Mouse (Mus musculus) MEL (cell line): ENCODE data around the gene Layn.

ENCODE experiments used
- BHLHE40 ChIP-seq: IDR thresholded peaks from 2 replicates; pipeline ENCODE4 v1.6.1; 2012; ENCODE audit warnings: low read depth, mild to moderate bottlenecking, inconsistent platforms, low read length, improper control_type of control experiment, borderline replicate concordance
- CTCF ChIP-seq, 3 experiments: IDR thresholded peaks in 2 of 3; conservative IDR thresholded peaks in 1 of 3; 2 replicates each; pipeline ENCODE4 v1.5.1; 2011 to 2012; ENCODE audit warnings: low read length in 3 of 3, low read depth in 2 of 3, mild to moderate bottlenecking in 2 of 3, improper control_type of control experiment in 1 of 3, inconsistent platforms in 1 of 3, mixed read lengths in 1 of 3, moderate library complexity in 1 of 3; ENCODE audit not compliant: control insufficient read depth in 1 of 3, insufficient read depth in 1 of 3, poor library complexity in 1 of 3, severe bottlenecking in 1 of 3
- E2F4 ChIP-seq: IDR thresholded peaks from 2 replicates; pipeline ENCODE4 v1.6.1; 2011; ENCODE audit warnings: low read depth, low read length, improper control_type of control experiment, borderline replicate concordance
- EP300 ChIP-seq, 2 experiments: IDR thresholded peaks; 2 replicates each; pipeline ENCODE4 v1.6.1; 2011; ENCODE audit warnings: improper control_type of control experiment in 2 of 2, low read length in 2 of 2, low read depth in 1 of 2, mild to moderate bottlenecking in 1 of 2
- GABPA ChIP-seq: IDR thresholded peaks from 2 replicates; pipeline ENCODE4 v1.6.1; 2012; ENCODE audit warnings: low read depth, mild to moderate bottlenecking, inconsistent platforms, low read length, improper control_type of control experiment, moderate library complexity
- MAFK ChIP-seq: IDR thresholded peaks from 2 replicates; pipeline ENCODE4 v1.6.1; 2011; ENCODE audit warnings: low read depth, mild to moderate bottlenecking, low read length, improper control_type of control experiment, borderline replicate concordance
- NRF1 ChIP-seq: IDR thresholded peaks from 2 replicates; pipeline ENCODE4 v1.6.1; 2014; ENCODE audit warnings: low read depth, mild to moderate bottlenecking, inconsistent platforms, low read length, improper control_type of control experiment, moderate library complexity; ENCODE audit not compliant: poor library complexity, insufficient read depth, severe bottlenecking
- POLR2AphosphoS2 ChIP-seq: IDR thresholded peaks from 2 replicates; pipeline ENCODE4 v1.6.1; 2011; ENCODE audit warnings: low read length, improper control_type of control experiment
- TAL1 ChIP-seq: IDR thresholded peaks from 2 replicates; pipeline ENCODE4 v1.6.1; 2012; ENCODE audit warnings: mild to moderate bottlenecking, inconsistent platforms, low read length, moderate library complexity, mixed read lengths
- ZC3H11A ChIP-seq: IDR thresholded peaks from 2 replicates; pipeline ENCODE4 v1.6.1; 2012; ENCODE audit warnings: low read depth, mild to moderate bottlenecking, inconsistent platforms, low read length, improper control_type of control experiment

DNA sequence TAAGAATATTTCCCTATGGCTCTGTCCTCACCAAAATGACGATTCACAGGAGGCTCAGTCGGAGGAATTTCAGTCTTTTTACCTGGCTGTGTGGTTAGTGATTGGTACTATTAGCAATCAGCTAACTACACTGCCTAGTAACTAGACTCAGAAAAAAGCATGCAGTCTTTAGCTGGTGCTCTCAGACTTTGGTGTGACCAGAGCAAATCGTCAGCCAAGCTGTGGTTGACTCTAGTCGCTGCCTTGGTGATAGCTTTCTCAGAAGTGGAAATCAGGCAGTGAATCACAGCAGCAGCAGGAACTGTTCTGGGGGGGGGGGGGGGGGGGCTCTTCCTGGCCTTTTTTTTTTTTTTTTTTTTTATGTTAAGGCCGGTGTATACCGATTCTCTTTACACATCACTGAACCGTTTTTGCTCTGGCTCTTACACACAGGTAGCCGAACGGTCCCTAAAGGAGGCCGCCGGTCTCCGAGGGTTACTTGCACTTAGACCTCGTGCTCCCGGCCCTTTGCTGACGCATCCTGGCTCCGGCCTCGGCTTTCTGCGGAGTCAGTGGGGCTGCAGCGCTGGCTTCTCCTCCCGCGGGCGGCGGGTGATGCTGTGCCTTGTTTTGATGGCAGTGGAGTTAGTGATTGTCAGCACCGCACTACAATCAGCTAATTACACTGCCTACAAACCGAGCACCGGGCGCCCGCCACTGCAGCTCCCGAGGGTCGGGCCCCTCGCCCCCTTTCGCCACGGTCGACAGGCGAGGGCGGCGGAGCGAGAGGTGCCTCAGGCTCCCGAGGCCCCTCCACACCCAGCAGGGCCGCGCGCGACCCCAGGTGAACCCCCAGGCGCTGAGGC is 26.3 kb upstream of the Layn start:
- TF ChIP-seq CTCF (IDR thresholded peaks at IDR 0.05 in 2 of 3, conservative IDR thresholded peaks at IDR 0.05 in 1 of 3; ENCODE audit: control insufficient read depth in 1 of 3, insufficient read depth in 1 of 3, low read depth in 2 of 3, low read length in 3 of 3, poor library complexity in 1 of 3, severe bottlenecking in 1 of 3) = no peak
- TF ChIP-seq EP300 (IDR thresholded peaks at IDR 0.05; ENCODE audit: low read depth in 1 of 2, low read length in 2 of 2) = no peak
- TF ChIP-seq TAL1 = no peak
- TF ChIP-seq POLR2AphosphoS2 = no peak
- no peak for TF ChIP-seq ZC3H11A
- TF ChIP-seq E2F4 = no peak
- TF ChIP-seq MAFK = no peak
- no peak for TF ChIP-seq BHLHE40
- TF ChIP-seq NRF1 = no peak
- TF ChIP-seq GABPA = no peak
